Mouse (Mus musculus) liver, embryonic 14.5 days (tissue): ENCODE results near the gene Atp5g1. TPM values are rescaled to one million over a fixed set of nuclear protein-coding genes. Genes with fewer than 3 reads are reported as not detected.

Source experiments
- ATAC-seq: fragments of 200-750 bp; cut with Nextera tagmentation; 2 replicates; pipeline ENCODE4 v1.8.0; 2017; ENCODE audit warnings: moderate number of reproducible peaks, mild to moderate bottlenecking, moderate library complexity; ENCODE audit not compliant: insufficient read depth
- DNase-seq, 3 experiments: peaks; one replicate each; pipeline ENCODE4 v3.0.0-alpha.2; 2012 to 2013; ENCODE audit warnings: low read depth in 3 of 3, low spot score in 3 of 3
- H3K27ac ChIP-seq: fragments of 300-500 bp; sonication (generic); 2 replicates; pipeline ENCODE4 v1.5.1; 2014; ENCODE audit warnings: moderate library complexity, mild to moderate bottlenecking, control low read depth, inconsistent platforms
- H3K27me3 ChIP-seq: fragments of 300-500 bp; sonication (generic); 2 replicates; pipeline ENCODE4 v1.6.1; 2014; ENCODE audit warnings: mild to moderate bottlenecking, low read length, moderate library complexity; ENCODE audit not compliant: control insufficient read depth, insufficient read depth
- H3K36me3 ChIP-seq: fragments of 300-500 bp; sonication (generic); replicated peaks from 2 replicates; pipeline ENCODE4 v1.6.1; 2014; ENCODE audit warnings: low read depth; ENCODE audit not compliant: control insufficient read depth, insufficient read depth
- H3K4me1 ChIP-seq, 2 experiments: fragments of 200-500 bp in 1 of 2; fragments of 300-500 bp in 1 of 2; sonication (generic) in 1 of 2; replicated peaks; 2 replicates each; pipeline ENCODE4 v1.6.1; 2012 to 2014; ENCODE audit warnings: antibody characterized with exemption in 1 of 2, inconsistent platforms in 1 of 2, low read length in 1 of 2; ENCODE audit not compliant: control insufficient read depth in 2 of 2, insufficient read depth in 2 of 2
- H3K4me2 ChIP-seq: fragments of 300-500 bp; sonication (generic); 2 replicates; pipeline ENCODE4 v1.6.1; 2014; ENCODE audit warnings: low read depth, mild to moderate bottlenecking, control low read depth, moderate library complexity
- H3K4me3 ChIP-seq, 2 experiments: fragments of 200-500 bp in 1 of 2; fragments of 300-500 bp in 1 of 2; sonication (generic) in 1 of 2; 2 replicates each; pipeline ENCODE4 v1.5.1; 2012 to 2014; ENCODE audit warnings: low read depth in 2 of 2, low read length in 2 of 2, mild to moderate bottlenecking in 2 of 2, control low read depth in 1 of 2, inconsistent platforms in 1 of 2, moderate library complexity in 1 of 2; ENCODE audit not compliant: insufficient read depth in 1 of 2
- H3K9ac ChIP-seq: fragments of 300-500 bp; sonication (generic); replicated peaks from 2 replicates; pipeline ENCODE4 v1.6.1; 2014; ENCODE audit warnings: mild to moderate bottlenecking, control low read depth, moderate library complexity
- H3K9me3 ChIP-seq: fragments of 300-500 bp; sonication (generic); 2 replicates; pipeline ENCODE4 v1.6.1; 2016; ENCODE audit warnings: low read length, mixed read lengths; ENCODE audit not compliant: control insufficient read depth
- CTCF ChIP-seq: IDR thresholded peaks from 2 replicates; pipeline ENCODE4 v1.5.1; 2016; ENCODE audit warnings: antibody characterized with exemption, low read depth, control low read depth
- EP300 ChIP-seq: IDR thresholded peaks from 2 replicates; pipeline ENCODE4 v1.6.1; 2016; ENCODE audit warnings: antibody characterized with exemption, low read depth
- WGBS: fragments of 180-500 bp; shearing (Covaris S2); extraction: QIAGEN DNeasy Blood & Tissue Kit; methylation state at CpG from one replicate; pipeline ENCODE4 v1.1.7; 2014; ENCODE audit not compliant: insufficient replicate concordance; 5-methylcytosine and 5-hydroxymethylcytosine counted together
- polyA plus RNA-seq, 2 experiments: library from polyadenylated mRNA; depleted of rRNA in 1 of 2; stranded (reverse) in 1 of 2; unstranded in 1 of 2; fragments of >200 nt; fragmentation: Nextera tagmentation in 1 of 2; extraction: Ambion mirVana in 1 of 2; gene quantifications; 2 replicates each; pipeline versions ENCODE4 v1.2.1 to v1.2.3; 2012 to 2014

Gene Atp5g1
- polyA plus RNA-seq, 2 experiments: 213 to 650 TPM

DNA sequence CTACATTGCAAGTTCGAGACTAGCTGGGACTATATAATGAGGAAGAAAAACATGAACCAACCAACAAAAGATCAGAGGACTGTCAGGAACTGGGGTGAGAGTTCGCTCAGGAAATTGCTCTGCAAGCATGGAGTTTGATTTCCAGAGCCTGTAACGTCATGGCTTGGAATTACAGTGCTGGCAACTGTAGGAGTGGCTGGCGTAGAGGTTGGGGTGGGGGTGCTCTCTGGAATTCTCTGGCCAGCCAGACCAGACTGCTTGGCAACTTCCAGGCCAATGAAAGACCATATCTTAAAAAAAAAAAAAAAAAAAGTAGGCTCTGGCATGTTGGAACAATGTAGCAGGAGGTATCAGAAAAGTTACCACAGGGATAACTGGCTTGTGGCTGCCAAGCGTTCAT is 5.3 kb upstream of the Atp5g1 start:
- no peaks in the 10 kb centered on the region for H3K36me3 ChIP-seq
- no peak overlapping the region for H3K9ac ChIP-seq
- no peak for DNase-seq
- no peaks in the 10 kb centered on the region for H3K27me3 ChIP-seq
- H3K27ac ChIP-seq: no peak overlapping the region
- H3K9me3 ChIP-seq: no peaks in the 10 kb centered on the region
- TF ChIP-seq CTCF (no peak), EP300 (no peak)
- WGBS: 66% methylated on average over 5 of the region's 5 CpGs
- peaks cover 8 to 10% of the 10 kb centered on the region in 2 experiments for H3K4me1 ChIP-seq
- no peak for ATAC-seq
- H3K4me2 ChIP-seq: no peak overlapping the region
- H3K4me3 ChIP-seq: no peak overlapping the region

DNA sequence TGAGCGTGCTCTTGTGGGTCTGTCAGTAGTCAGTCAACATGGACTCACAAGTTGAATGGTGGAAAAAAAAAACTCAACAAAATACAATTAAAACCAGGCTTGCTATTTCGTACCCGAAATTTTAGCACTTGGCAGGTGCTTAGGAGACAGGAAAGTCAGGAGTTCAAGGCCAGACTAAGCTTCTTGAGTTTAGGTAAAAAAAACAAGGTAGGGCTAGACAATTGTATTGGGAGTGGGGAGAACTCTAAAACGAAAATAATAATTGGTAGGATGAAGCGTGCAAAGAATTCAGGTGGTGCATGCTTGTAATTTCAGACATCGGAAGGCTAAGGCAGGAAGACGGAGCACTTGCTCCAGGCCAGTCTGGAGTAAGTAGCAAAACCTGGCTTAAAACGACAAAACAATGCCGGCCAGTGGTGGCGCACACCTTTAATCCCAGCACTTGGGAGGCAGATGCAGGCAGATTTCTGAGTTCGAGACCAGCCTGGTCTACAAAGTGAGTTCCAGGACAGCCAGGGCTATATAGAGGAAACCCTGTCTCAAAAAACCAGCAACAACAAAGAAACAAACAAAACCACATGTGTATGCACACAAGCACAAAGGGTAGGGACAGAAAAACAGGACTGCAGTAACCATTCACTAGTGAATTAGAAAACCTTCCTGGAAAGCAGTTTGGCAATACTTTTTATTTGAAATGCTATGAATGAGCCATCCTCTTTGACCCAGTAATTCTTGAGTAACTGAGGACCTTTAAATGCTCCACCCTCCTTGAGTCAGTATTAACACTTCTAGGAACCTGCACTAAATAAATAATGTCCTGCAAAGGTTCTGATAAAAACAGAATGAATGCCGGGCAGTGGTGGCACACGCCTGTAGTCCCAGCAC is 993 bp upstream of the Atp5g1 start:
- peak overlapping the region; percentile 95 for H3K4me2 ChIP-seq
- peak overlapping the region; percentile 65 to 82 for H3K4me3 ChIP-seq
- peaks cover 8 to 15% of the 10 kb centered on the region in 2 experiments for H3K4me1 ChIP-seq
- H3K36me3 ChIP-seq: peaks cover 8% of the 10 kb centered on the region
- H3K9me3 ChIP-seq: no peaks in the 10 kb centered on the region
- 57% methylated on average over 13 of the region's 13 CpGs for WGBS
- ATAC-seq (no peak), DNase-seq (no peak)
- no peak for TF ChIP-seq CTCF
- no peak for TF ChIP-seq EP300
- H3K9ac ChIP-seq: peak overlapping the region; percentile 59
- no peaks in the 10 kb centered on the region for H3K27me3 ChIP-seq
- peak overlapping the region; percentile 66 for H3K27ac ChIP-seq

DNA sequence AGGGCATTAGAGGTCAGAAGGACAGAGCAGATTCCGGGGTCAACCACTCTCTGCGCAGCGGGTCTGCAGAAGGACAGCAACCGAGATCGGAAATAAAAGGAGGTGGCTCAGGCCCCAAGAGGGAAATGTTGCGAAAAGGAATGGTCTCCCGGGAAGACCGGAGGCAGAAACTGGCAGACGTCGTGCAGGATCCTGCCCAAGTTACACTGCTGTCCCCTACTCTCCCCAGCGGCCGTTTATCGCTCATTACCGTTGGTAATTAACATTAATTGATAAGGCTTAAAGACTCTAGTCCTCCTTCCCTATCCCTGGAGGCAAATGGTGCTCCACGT is 327 bp downstream of the Atp5g1 start:
- H3K36me3 ChIP-seq: peaks cover 8% of the 10 kb centered on the region
- no peaks in the 10 kb centered on the region for H3K9me3 ChIP-seq
- H3K27me3 ChIP-seq: no peaks in the 10 kb centered on the region
- peak overlapping the region; percentile 84 for H3K9ac ChIP-seq
- peak overlapping the region; percentile 71 for H3K27ac ChIP-seq
- peak; percentile 22 for ATAC-seq
- peak overlapping the region; percentile 66 to 82 for H3K4me3 ChIP-seq
- TF ChIP-seq EP300: no peak
- TF ChIP-seq CTCF: no peak
- H3K4me1 ChIP-seq: peaks cover 8 to 15% of the 10 kb centered on the region in 2 experiments
- no peak for DNase-seq
- under 1% methylated on average over 15 of the region's 15 CpGs for WGBS
- peak overlapping the region; percentile 95 for H3K4me2 ChIP-seq

DNA sequence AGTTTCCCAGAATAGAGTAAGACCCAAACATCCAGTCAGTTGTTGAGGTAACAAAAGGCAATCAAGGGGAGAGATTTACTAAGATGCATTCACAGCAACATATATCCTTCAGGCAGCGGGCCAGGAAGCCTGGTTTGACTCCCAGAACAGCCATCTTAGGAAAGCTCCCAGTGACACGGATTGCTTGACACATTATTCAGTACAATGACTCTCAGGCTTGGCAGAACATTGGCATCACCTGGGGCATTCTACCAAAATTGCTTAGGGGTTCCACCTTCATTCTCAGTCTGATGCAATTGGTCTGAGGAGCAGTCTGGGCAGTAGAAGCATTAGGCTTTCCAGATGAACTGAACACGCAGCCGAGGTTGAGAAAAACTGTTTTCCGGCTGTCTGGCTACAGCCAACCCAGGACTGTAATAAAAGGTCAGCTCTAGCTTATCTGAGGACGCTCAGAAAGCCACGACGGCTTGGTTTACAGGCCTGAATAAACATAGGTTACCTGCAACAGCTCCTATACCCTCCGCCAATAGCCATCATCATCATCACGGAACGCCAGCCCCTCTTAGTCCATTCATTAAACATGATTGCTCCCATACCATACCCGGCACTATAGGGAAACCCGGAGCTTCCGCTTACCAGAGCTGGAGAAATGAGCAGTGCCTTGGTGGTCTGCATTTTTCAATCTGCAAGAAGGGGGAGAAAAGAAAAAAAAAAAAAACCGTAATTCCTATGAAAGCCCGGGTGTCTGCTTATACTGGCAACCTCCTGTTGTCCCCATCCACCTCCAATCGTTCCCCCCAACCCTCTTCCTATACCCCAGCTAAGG is 906 bp downstream of the Atp5g1 start:
- H3K4me3 ChIP-seq: peak overlapping the region; percentile 66 to 82
- H3K27me3 ChIP-seq: no peaks in the 10 kb centered on the region
- H3K9ac ChIP-seq: peak overlapping the region; percentile 84
- H3K4me2 ChIP-seq: peak overlapping the region; percentile 95
- peak overlapping the region; percentile 71 for H3K27ac ChIP-seq
- peaks cover 8% of the 10 kb centered on the region for H3K36me3 ChIP-seq
- ATAC-seq: no peak
- DNase-seq: no peak
- H3K4me1 ChIP-seq: peaks cover 8 to 15% of the 10 kb centered on the region in 2 experiments
- H3K9me3 ChIP-seq: no peaks in the 10 kb centered on the region
- WGBS: 9% methylated on average over 17 of the region's 17 CpGs
- TF ChIP-seq EP300: no peak
- TF ChIP-seq CTCF: no peak
